Mouse (Mus musculus): ENCODE measurements around the gene Eif2ak3. TPM values are rescaled to one million over a fixed set of nuclear protein-coding genes. Genes with fewer than 3 reads are reported as not detected.
"Not testable (repeated sequence)": the region's sequence is repeated elsewhere in the genome, so short reads cannot be mapped to it uniquely, and the experiment has no call there.

Eif2ak3 gene
- total RNA-seq (2021): 10 to 100 TPM; 23.4 to 25.2 TPM

DNA sequence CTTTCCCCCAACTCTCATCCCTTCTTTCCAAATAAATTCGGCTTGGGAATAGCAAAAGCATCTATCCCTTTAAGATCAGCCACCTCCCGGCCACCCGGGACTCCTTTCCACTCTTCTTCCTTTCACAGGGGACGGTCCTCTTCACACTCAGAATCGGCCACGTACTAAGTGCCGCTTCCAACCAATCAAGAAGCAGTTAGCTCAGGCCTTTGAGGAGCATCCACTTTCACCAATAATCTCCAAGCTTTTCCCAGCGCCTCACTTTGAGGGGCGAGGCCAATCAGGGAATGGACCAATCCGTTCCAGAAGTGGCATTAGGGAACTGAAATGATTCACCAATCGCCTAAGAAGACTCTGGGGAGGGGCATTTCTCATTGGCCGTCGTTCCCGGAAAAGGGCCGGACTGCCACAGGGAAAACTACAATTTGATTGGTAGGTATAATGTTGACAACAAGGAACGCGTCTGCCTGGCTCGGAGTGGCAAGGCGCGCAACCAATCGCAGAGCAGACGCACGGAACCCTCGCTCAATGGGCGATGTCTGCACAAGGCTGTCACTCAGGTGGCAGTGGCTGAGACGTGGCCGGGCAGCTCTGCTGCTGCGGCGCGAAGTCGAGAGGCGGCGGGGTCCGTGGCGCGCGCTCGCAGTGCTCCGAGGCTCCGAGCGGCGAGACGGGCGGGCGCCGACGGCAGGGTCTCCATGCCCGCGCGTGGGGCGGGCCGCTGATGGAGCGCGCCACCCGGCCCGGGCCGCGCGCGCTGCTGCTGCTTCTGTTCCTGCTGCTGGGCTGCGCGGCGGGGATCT, at the start of gene Eif2ak3:
Gene Eif2ak3, plus strand, starts transcription at position 514 of the 803 bp plus-strand sequence.
- peak; percentile 99 for DNase-seq (ENCODE audit: low spot score in 2 of 2)
- intact Hi-C loops (cut with DNase I): loop anchor here (5.0 kb wide), 1 partner anchor 38 kb away; no protein-coding TSS in a partner anchor

DNA sequence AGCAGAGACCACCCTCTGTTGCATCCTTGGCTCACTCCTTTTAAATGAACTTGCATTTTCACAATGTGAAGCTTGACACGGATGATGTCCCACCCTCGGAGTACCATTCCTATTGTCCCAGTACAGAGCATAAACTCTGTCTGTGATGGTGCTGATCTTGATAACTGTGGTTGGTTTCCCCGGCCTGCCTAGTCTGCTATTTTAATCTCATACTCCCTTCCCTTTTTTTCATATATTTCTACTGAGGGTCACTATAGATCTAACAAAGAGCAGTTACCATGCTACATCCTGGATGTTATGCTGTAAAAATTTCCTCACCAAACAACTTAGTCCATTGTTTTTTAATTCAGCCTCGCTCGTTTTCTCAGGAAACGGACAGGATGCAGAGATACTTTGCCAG, 47.4 kb upstream of the Eif2ak3 start:
- intact Hi-C loops (cut with DNase I): no loop called here
- no peak for DNase-seq (ENCODE audit: low spot score in 2 of 2)

DNA sequence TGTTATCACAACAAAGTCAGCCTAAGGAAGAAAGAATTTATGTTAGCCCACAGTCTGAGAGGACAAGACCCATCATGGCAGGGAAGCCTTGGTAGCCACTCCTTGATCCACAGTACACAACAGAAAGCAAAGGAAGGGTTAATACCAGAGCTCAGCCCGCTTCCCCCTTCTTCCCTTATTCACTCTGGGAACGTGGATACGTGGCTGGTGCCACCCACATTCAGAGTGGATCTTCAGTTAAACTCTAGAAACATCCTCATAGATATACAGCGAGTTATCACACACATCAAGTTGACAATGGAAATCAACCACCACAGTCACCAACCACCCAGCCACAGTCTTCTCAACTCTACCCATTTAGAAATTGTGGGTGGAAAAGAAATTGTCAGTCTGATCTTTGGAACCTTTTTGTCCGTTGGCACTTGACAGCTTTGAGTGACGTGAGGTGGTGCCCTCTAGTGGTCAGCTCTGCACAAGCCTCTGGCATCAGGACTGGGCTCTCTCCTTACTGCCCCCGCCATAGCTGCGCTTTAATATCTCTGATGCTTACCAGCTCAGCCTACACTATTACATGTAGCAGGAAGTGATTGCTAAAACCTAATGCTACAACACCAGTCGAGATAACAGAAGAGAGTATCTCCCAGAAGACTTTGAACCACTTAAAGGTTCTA, 46.6 kb upstream of the Eif2ak3 start:
- intact Hi-C loops (cut with DNase I): no loop called here
- no peak for DNase-seq (ENCODE audit: low spot score in 2 of 2)

DNA sequence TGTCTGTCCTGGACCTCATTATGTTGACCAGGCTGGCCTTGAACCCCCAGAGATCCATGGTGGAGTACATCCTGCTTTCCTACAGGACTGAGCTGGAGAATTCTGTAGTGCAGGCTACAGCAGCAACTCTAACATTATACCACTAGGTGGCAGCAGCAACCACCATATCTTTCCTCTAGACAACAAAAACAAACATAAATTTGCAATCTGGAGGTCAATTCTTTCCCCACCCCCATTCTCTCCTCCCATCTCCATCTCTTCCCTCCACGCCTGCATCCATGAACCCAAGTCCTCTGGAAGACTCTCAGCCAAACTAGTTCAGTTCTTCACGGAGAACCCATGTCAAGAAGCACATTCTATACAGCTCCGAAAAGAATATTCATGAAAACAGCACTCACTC, 39.7 kb upstream of the Eif2ak3 start:
- intact Hi-C loops (cut with DNase I): loop anchor here (2.0 kb wide), 2 partner anchors 76 to 116 kb away; no protein-coding TSS in a partner anchor
- DNase-seq (ENCODE audit: low spot score in 2 of 2): no peak

DNA sequence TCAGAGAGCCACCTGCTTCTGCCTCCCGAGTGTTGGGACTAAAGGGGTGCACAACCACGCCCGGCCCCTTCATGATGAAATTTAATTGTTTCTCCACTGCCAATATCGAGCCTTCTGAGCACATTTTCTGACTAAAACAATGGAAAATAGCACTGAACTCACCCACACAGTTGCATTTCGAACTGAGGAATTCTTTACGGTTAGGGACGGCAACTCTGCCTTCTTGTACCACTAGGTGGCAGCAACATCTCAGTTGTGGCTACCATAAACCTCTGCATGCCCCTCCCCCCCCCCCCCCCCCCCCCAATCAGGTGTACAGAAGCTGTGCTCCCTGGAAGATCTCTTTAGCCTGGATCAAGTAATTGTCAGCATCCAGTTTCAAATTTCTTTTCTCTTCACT, 39.0 kb upstream of the Eif2ak3 start:
- DNase-seq (ENCODE audit: low spot score in 2 of 2): peak; percentile 31 to 56
- intact Hi-C loops (cut with DNase I): loop anchor here (2.0 kb wide), 2 partner anchors 76 to 116 kb away; no protein-coding TSS in a partner anchor

DNA sequence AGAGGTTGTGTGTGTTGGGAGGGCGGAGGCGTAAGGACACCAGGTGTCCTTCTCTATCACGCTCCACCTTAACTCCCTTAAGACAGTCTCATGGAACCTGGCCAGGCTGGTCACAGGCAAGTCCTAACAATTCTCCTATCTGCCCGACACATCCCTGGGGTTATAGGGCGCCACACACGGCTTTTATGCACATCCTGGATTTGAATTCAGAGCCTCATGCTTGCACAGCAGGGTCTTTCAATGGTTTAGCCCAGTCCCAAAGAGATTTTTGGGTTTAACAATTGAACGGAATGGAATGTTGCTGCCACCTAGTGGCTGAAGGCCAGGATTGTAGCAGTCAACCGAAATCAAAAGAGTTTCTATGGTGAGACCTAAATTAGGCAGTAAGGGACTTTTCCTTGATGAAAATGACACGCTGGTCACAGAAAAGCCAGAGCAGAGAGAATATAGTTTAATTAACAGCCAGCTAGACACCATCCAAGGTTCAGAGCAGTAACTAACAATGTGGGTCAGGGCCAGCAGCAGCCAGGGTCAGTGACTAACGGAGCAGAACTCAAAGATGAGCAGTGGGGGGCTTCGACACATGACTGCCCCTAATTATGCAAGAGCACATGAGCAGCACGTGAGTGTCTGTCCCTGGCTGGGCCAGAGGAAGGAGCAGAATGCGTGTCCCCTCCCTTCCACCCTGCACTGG, 38.3 kb upstream of the Eif2ak3 start:
- intact Hi-C loops (cut with DNase I): loop anchor here (2.0 kb wide), 2 partner anchors 75 to 115 kb away; no protein-coding TSS in a partner anchor

DNA sequence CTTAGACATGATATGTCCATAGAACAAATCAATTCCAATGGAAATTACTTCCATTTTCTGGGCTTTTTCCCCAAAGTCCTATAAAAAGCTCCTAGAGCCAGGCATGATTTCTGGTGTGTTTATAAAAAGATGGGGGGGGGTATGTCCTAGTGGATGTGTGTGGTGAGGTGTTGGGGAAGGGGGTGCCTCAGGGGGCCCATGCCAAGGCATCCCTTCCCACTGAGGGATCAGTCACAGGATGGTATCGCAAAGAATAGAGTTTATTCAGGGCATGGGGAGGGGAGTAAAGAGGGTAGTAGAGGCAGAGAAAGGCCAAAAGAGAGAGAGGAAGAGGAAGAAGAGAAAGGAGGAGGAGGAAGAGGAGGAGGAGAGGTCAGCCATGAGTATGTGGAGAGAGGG, 37.8 kb upstream of the Eif2ak3 start:
- intact Hi-C loops (cut with DNase I): no loop called here
- DNase-seq (ENCODE audit: low spot score in 2 of 2): no peak

More for the DNA sequence above, 38.3 kb upstream of the Eif2ak3 start:
- DNase-seq (ENCODE audit: low spot score in 2 of 2): peak; percentile 42 to 72

DNA sequence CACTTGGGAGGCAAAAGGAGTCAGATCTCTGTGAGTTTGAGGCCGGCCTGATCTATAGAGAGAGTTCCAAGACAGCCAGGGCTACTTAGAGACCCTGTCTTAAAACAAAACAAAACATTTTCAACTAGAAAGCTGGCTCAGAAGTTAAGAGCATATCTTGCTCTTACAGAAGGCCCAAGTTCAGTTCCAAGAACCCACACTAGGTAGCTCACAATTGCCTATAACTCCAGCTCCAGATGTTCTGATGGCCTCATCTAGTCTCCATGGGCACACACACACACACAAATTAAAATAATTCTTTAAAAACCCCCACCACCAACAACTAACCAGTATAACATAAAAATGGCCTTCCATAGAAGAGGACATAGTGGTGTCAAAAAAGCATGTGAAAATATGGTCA, 33.8 kb upstream of the Eif2ak3 start:
- no peak for DNase-seq (ENCODE audit: low spot score in 2 of 2)
- intact Hi-C loops (cut with DNase I): loop anchor here (10.0 kb wide), 1 partner anchor 314 kb away; no protein-coding TSS in a partner anchor

DNA sequence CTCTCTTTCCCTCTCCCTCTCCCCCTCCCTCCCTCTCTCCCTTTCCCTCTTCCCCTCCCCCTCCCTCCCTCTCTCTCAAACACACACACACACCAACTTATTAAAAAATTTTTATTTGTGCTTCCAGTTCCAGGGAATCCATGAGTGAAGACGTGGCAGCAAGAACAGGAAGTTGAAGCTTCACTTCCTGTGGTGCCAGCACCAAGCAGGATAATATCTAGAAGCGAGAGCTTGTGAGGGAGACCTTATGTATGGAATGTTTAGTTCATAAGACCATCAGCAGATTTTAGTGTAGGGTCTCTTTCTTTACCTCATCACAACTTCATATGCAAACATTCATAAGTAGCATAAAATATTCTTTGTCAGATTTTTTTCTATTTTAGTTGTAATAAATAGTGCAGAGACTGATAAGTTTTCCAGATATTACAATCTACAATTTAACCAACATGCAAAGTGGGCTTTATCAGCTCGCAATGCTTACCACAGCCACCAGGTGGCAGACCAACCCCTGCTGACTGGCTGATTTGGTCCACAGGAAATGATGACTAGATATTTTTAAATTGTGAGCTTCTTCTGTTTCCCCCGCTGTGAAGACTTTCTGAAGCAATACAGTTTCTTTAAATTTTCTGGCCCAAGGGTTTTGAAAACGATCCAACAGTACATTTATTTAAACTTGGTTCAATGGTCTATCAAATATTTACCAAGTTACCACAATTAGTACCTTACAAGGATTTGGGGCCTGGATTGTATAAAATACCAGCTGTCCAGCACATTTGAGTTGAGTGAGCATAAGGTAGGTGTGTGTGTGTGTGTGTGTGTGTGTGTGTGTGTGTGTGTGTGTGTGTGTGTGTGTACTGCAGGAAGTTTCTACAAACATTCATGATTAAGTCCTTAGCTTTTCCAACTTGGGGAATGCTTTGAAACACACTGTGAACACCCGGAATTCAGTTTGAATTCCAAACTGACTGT, 32.5 kb upstream of the Eif2ak3 start:
- peak; percentile 66 to 72 for DNase-seq (ENCODE audit: low spot score in 2 of 2)
- intact Hi-C loops (cut with DNase I): loop anchor here (1.0 to 10.0 kb wide), 2 partner anchors 69 to 313 kb away; no protein-coding TSS in a partner anchor

DNA sequence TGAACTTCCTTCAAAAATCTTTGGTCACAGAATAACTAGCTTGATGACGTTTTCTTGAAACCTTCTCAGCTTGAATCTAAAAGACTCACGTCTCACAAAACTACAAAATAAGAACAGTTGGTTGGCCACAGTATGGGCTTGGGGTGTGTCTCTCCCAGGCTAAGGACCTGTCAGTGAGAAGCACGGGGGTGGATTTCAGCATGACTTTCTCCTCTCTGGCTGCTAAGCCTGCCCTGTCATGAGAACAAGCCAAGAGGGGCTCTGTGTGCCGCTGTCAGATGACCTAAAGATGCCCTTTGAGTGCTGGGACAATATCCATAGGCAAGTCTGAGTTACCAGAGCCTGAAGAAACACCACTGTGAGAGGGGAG, 31.8 kb upstream of the Eif2ak3 start:
- no peak for DNase-seq (ENCODE audit: low spot score in 2 of 2)
- intact Hi-C loops (cut with DNase I): loop anchor here (1.0 to 10.0 kb wide), 2 partner anchors 69 to 312 kb away; no protein-coding TSS in a partner anchor

DNA sequence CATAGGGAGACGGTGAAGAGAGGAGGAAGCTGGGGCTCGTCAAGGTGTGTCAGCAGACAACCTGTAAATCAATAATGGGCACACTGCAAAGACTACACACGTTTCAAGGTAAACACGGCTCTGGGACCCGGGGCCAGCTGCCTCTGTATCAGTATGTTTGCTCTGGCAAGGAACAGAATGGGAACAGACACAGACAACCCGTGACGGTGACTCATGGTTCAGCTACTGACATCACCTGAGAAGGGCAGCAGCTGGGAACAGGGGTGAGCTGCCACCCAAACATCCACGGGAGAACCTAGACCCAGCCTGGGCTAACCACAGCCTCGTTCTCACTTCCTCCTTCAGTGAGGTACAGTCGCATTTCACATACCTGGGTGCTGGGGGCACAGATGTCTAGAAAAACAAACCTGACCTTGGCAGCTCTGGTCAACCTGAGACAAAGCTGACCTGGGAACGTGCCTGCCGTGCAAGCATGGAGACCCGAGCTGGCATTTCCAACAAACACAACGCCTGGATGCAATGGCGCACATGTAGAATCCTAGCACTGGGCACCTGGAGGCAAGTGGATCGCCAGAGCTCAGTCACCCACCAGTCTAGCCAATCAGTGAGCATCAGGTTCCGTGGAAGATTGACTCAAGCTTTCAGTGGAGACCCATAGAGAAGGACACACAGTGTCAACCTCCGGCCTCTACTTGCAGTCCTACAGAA, 30.2 kb upstream of the Eif2ak3 start:
- intact Hi-C loops (cut with DNase I): loop anchor here (10.0 kb wide), 1 partner anchor 311 kb away; no protein-coding TSS in a partner anchor
- DNase-seq (ENCODE audit: low spot score in 2 of 2): no peak

DNA sequence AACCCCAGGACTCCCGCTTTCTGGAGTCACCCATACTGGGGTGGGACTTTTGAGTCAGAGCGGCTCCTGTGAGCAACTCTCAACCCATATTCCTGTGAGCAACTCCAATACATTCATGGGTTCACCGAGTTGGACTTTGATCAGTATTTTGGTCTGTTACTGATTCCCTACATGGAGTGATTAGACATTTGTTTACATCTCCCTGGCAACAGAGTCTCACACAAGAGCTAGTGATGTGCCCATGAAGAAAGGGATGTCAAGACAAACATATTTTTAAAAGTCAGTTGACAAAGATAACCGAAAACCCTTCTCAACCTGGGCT, 29.7 kb upstream of the Eif2ak3 start:
- intact Hi-C loops (cut with DNase I): loop anchor here (10.0 kb wide), 1 partner anchor 310 kb away; no protein-coding TSS in a partner anchor

DNA sequence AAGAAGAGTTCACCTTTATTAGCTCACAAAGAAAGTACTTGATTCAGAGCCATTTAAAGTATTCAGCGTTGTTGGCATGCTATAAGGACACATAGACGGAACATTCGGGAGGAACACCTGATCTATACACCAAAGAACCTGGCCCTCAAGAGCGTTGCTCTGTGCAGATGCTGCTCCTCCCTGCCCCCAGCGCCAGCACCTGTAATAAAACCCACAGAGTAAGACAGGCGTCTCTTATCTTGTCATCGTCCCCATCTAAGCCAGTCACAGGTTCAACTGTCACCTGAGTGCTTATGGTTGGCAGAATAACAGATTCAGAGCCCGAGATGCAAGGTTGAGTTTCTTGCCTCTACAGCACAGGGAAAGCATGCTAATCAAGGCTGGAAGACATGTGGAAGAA, 28.8 kb upstream of the Eif2ak3 start:
- no peak for DNase-seq (ENCODE audit: low spot score in 2 of 2)
- intact Hi-C loops (cut with DNase I): loop anchor here (10.0 kb wide), 1 partner anchor 309 kb away; no protein-coding TSS in a partner anchor

More for the DNA sequence above, 29.7 kb upstream of the Eif2ak3 start:
- no peak for DNase-seq (ENCODE audit: low spot score in 2 of 2)

DNA sequence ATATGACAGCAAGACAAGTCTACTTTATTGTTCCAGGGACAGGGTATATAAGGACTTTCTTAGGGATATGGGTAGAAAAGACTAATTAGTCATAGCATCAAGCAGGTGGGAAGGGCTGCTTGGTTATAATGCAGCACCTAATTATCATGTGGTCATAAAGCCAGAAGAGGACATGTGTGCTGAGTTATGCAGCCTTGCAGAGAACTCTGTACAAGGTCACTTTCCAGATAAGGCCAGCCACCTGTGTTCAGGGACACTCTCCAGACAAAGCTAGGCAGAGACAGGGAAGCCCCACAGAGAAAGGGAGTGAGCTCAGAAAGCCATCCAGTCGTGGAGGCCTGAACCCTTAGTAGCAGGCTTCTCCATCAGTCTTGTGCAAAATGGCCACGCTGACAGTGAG, 22.7 kb upstream of the Eif2ak3 start:
- intact Hi-C loops (cut with DNase I): no loop called here
- no peak for DNase-seq (ENCODE audit: low spot score in 2 of 2)

DNA sequence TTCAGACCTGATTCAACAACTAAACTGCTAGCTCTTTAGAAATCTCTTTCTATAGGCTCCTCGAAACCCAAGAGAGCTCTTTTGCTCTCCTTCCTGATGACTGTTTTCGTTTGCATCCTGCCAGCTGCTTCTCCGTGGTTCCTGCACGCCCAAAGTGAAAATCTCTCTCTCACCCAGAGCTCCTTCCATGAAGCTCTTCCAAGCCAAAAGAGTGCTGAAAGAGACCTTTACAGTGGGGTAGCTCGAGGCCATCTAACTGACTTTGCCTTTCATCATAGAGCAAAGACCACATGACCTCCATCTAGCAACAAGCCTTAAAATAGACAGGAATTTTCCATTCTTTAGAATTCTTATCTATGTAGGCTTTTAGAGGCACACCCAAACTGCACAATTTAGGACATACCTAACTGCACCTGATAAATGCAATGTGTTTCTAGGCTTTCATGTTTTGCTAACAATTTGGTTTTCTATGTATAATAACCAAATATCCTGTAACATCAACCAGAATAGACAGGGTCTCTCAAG, 21.9 kb upstream of the Eif2ak3 start:
- no peak for DNase-seq (ENCODE audit: low spot score in 2 of 2)
- intact Hi-C loops (cut with DNase I): no loop called here

DNA sequence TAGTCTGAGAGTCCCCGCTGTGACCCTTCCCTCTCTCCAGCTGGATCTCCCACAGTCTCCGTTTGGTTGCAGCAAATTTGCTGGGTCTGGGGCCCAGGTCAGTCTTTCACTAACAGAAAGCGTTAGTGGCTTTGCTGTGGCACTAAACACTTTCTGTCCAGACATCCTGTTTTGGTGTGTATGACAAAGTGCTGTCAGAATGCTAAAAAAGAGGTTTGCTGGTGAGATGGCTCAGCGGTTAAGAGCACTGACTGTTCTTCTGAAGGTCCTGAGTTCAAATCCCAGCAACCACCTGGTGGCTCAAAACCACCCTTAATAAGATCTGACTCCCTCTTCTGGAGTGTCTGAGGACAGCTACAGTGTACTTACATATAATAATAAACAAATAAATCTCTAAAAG, 21.0 kb upstream of the Eif2ak3 start:
- intact Hi-C loops (cut with DNase I); DNase-seq (ENCODE audit: low spot score in 2 of 2): not testable (repeated sequence)

DNA sequence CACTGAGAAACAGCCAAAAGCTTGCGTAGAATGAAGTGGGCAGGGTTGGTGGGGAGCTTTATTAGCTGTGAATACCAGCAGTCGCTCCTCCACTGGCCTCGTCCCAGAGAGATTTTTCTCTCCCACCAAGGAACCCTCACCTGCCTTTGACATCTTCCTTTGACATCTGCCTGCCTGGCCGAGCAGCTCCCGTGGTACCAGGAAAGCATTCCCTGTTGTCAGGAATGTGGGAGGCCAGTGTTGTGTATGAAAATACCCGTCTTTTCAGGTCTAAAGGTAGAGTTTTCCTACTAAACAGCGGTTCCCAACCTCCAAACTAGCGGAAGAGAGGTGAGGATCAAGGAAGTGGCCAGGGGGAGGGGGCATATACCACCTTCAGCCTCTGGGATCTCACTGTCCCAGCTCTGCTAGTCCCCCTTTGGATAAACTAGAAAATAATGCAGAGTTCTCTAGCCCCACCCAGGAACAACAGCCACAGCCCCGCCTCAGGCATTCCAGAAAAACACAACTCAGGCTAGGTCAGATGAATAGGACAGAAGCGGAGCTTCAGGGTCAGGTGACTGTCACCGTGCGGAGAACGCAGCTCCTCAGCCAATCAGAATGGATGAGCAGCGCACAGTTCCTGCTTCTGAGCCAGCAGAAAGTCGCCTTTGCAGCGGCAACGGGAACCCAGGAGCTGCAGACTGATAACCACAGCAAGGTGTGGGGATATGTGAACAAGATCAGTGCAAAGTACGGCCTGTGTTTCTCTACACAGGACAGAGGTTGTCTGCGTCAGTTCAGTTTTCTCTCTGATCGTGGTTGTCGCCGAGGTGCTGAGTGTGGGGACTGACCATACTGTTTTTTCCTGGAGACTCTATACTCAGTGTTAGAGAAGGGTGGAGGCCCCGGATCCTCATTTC, 20.0 kb upstream of the Eif2ak3 start:
- DNase-seq (ENCODE audit: low spot score in 2 of 2): peak; percentile 71 to 79
- intact Hi-C loops (cut with DNase I): loop anchor here (1.0 kb wide), 1 partner anchor 21 kb away; no protein-coding TSS in a partner anchor

All from left cerebral cortex, postnatal 36 days (tissue).